Mouse (Mus musculus) granulocyte monocyte progenitor cell, adult 5-6 weeks (primary cell): ENCODE measurements around the gene Ppp2r2c. TPM values are rescaled to one million over a fixed set of nuclear protein-coding genes. Genes with fewer than 3 reads are reported as not detected.

Experiments used
- ATAC-seq: replicated peaks from 2 replicates; pipeline ENCODE4 v1.8.0; 2016; ENCODE audit warnings: mild to moderate bottlenecking, moderate TSS enrichment, inconsistent platforms; ENCODE audit not compliant: poor library complexity, severe bottlenecking
- total RNA-seq, 2 experiments: library from RNA; stranded (forward) in 1 of 2; stranded (reverse) in 1 of 2; fragments of 200-712, 200-1000 nt in 1 of 2; fragments of >200 nt in 1 of 2; fragmentation: Nextera tagmentation in 1 of 2; gene quantifications; 2 replicates each; pipeline ENCODE4 v1.2.3; 2014 to 2017

Gene Ppp2r2c
- total RNA-seq, 2 experiments from 2014 or later = not detected

DNA sequence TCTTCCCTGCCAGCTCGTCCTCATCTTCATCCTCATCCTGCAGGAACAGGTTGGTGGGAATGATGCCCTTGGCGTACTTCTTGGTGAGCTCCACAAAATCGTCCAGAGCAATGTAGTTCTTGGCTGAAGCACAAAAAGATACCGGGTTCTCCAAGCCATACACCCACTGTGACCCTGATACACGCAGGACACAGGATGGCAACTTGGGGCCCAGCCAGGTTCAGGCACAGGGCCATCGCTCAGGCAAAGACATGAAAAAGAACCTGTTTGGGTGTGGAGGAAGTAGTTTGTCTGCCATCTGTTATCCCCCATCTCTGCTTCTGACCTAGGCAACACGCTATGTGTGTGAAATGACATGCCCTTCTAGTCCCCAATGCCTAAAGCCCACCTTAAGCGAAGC lies 103.3 kb downstream of the Ppp2r2c start:
- ATAC-seq = no peak

DNA sequence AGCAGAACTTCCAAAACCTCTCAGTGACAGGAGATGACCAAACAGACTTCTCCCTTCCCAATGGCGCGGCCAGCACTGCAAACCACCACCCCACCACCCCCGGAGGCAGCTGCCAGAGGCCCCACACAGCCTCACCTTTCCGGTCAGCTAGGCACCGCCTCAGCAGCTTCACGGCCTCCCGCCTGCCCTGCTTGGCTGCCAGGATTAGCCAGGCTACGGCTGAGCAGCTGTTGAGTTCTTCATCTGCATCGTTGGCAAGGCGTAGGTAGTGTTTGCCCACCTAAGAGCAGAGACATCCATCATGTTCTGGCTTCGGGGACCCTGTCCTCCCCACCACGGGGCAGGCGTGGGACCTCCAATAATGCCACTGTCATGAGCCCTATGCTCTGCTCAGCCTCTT lies 107.0 kb downstream of the Ppp2r2c start:
- ATAC-seq = no peak

DNA sequence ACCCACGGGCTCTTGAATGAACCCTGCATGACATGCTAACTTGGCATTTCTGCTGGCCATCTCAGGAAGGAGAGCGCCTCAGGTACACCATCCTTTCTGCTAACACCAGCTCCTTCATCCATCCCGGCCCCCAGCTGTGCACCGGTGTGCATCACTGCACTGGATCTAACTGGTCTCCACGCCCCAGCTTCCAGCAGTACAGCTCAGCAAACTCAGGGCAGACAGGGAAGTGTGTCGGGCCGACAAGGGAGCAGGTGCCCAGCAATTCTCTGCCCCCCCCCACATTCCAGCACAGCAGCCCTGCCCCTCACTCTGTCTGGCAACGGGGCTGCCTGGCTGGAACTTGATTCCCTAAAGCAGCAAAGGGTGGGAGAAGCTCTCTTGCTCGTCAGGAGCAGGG lies 109.5 kb downstream of the Ppp2r2c start:
- ATAC-seq = no peak

DNA sequence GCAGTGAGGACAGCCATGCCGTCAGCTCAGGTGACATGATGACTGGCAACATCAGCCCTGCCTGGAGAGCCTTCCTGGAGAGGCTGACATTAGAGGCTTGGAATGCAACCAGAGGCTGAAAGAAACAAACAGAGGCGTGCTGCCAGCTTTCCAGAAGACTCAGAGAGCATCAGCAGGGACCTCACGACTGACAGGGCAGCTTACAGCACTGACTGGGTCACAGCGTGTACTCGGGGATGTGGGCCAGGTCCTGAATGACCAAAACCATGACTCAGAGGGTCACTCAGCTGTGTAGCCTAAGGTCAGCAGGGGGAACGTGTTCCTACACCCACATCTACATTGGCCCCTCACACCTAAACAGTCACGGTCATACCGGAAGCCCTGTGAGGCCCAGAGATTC lies 110.7 kb downstream of the Ppp2r2c start:
- ATAC-seq = no peak

DNA sequence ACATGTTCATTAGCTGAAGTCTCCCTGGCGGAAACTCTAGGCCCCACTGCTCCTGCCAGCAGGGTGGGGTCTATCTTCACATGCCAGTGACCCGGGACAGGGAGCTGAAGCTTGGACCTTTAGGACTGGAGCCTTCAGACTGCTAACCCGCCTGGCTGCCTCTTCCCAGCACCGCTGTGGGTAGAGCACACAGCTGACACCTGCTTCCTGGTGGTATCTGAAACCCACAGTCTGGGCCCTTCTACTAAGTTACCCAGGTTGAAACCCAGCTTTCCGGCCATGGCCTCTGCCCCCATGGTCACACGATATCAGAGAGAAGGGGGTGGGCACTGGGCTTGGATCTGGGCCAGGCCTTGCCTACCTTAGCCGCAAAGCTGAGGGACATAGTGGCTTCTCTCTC lies 111.3 kb downstream of the Ppp2r2c start:
- ATAC-seq = peak; percentile 46; the same call in 1 of the 2 replicates

DNA sequence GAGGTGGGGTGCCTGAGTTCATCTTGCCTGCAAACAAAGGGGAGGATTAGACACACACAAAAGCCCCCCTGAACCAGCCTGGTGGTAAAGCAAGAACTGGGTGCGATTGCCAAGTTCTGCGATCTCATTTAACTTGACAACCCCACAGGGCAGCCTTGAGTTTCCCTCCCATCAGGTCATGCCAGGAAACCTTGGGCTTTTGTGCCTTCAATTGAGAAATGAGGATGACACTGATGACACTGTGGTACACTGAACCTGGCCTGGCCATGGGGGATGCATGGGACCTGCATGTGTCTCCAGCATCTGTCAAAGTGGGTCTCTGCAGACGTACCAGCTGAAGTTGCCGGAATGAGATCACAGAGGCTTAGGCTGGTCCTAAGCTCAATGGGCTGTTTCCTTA lies 114.0 kb downstream of the Ppp2r2c start:
- no peak for ATAC-seq

DNA sequence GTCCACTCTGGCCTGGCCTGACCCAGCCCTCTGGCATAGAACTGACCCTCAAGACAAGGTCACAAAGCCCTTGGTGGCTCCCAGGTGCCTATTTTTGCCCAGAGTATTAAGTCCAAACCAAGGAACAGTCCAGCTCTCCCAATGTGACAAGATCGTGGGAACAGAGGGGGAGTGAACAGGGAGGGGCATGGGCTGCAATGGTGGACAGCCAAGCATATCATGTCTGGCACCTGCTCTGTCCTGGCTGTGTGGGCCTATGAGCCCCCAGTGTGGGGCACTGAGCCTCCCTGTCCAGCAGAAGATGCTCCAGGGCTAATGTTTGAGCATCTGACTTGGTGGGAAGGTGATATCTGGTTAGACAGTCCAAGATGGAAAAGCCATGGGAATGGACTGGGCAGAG lies 118.3 kb downstream of the Ppp2r2c start:
- no peak for ATAC-seq

GRCm38 (mm10) chr5:36988124-36988780 lies 119.9 kb downstream of the Ppp2r2c start:
- peak; percentile 8; the same call in 1 of the 2 replicates for ATAC-seq

- ATAC-seq = peak; percentile 95
Measured at GRCm38 (mm10) chr5:36988781-36989624, 120.7 kb downstream of the Ppp2r2c start, which contains the start of gene Wfs1. Wfs1 (minus strand) TSS chr5:36989205.

- ATAC-seq = no peak
Measured at GRCm38 (mm10) chr5:36989625-36989977, 121.3 kb downstream of the Ppp2r2c start.

GRCm38 (mm10) chr5:36990196-36990595 lies 121.9 kb downstream of the Ppp2r2c start:
- ATAC-seq = no peak

DNA sequence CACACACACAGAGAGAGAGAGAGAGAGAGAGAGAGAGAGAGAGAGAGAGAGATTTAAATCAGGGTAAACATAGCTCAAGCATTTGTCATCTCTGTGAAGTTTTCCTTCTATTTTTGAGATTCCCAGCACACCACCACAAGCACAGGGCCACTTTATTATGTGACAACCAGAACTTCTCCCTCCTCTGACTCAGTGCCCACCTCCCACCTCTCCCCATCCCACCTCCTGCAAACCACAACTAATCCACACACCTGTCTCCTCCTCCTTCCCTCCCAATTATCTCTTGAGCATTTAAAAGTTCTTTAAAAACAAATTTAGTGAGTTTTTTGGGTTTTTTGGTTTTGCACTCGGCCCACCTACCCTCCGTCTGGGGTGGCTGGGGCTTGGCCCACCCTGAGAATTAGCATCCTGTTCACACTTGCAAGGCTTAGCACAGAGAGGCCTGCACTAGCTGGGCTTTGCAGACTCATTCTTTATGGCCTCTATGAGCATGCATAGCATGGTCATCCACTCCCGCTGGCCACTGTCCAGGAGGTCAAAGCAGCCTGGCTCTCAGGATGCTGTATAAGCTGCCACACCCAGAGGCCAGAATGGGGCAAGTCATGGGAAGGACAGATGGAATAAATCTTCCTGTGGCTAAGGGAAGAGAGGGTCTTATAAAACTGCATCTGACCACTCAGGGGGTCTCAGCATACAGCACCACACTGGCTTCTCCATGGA lies 122.5 kb downstream of the Ppp2r2c start:
- no peak for ATAC-seq

DNA sequence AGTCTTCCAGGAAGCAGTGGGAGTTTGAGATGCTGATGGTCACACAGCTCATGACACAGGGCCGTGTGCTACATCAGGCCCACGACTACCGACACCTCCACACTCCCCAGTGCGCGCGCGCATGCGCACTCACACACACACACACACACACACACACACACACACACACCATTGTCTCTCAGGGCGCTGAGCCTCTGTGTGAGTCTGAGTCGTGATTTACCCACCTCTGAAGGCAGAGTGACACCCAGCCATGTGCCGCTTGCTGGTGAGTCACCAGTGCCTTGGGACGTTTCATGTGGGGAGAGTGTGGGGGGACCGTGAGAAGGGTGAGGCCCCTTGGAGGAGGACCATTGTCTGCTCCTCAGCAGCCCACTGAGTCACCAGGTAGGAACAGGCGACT lies 128.1 kb downstream of the Ppp2r2c start:
- ATAC-seq = no peak

GRCm38 (mm10) chr5:36997996-36998395 lies 129.7 kb downstream of the Ppp2r2c start:
- ATAC-seq = peak; percentile 96

DNA sequence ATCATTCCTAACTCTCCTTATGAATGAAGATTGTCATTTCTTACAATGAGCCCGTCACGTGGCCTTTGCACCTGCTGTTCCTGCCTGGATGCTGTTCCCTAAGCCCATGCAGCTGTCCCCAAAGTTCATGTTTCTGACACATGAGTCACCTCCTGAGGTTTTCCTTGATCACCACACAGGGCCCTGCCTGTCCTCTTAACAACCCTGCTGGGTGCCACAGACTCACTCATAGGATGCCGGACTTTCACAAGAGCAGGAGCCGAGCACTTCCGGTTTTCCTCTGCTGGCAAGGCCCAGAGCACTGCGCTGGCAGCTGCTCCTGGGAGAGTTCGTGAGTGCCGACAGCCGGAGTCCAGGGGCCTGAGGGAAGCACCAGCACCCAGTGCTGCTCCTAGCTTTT lies 132.7 kb downstream of the Ppp2r2c start:
- ATAC-seq = no peak

DNA sequence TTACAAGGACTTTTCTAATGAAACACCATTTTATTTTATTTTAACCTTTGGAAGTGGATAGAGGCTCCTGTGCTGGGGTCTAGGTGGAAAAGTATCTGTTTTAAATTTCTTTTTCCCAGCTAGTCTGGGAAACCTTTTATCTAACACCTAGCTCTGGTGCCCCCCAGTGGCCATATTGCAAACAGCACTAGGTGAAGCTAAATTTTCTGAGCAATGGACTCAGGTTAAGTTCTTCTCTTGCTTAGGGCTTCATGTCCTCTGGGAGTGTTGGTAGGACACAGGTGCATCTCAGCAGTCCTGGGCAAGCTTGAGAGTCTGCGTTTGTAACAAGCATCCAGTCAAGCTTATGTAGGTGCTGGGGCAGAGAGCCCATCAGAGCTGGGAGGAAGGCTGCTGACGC lies 133.7 kb downstream of the Ppp2r2c start:
- ATAC-seq = no peak

Other genes starting within 250 kb of the Ppp2r2c start
- gene D5Ertd579e, start 172.5 kb upstream of the Ppp2r2c start, total RNA-seq (2014; fragmentation: Nextera tagmentation) = 20.5 and 20.9 TPM in 2 replicates
- 14.2 and 23.8 TPM in 2 replicates for gene D5Ertd579e, start 172.5 kb upstream of the Ppp2r2c start, total RNA-seq (2017)
- gene Bloc1s4, start 119.9 kb upstream of the Ppp2r2c start, total RNA-seq (2014; fragmentation: Nextera tagmentation) = 5.2 and 10.2 TPM in 2 replicates
- 17.1 and 20.9 TPM in 2 replicates for gene Bloc1s4, start 119.9 kb upstream of the Ppp2r2c start, total RNA-seq (2017)
- 182 and 191 TPM in 2 replicates for gene Mrfap1, start 71.7 kb upstream of the Ppp2r2c start, total RNA-seq (2014; fragmentation: Nextera tagmentation)
- gene Mrfap1, start 71.7 kb upstream of the Ppp2r2c start, total RNA-seq (2017) = 337 and 373 TPM in 2 replicates
- gene Man2b2, start 37.9 kb upstream of the Ppp2r2c start, total RNA-seq (2014; fragmentation: Nextera tagmentation) = 36.0 TPM in 2 replicates
- gene Man2b2, start 37.9 kb upstream of the Ppp2r2c start, total RNA-seq (2017) = 18.8 and 24.7 TPM in 2 replicates
- gene Wfs1, start 120.7 kb downstream of the Ppp2r2c start, total RNA-seq (2014; fragmentation: Nextera tagmentation) = 6.1 and 6.6 TPM in 2 replicates
- gene Wfs1, start 120.7 kb downstream of the Ppp2r2c start, total RNA-seq (2017) = 2.7 and 4.6 TPM in 2 replicates
- gene Gm1043, start 216.9 kb downstream of the Ppp2r2c start, total RNA-seq (2014; fragmentation: Nextera tagmentation) = not detected in 2 replicates
- gene Gm1043, start 216.9 kb downstream of the Ppp2r2c start, total RNA-seq (2017) = not detected in 2 replicates